Mouse (Mus musculus) C2C12 (cell line): Measurements from ENCODE around the gene Nlrc4.

Experiments used
- MYOD1 ChIP-seq: IDR thresholded peaks from one replicate; pipeline ENCODE4 v1.6.1; 2011; ENCODE audit warnings: low read depth; ENCODE audit not compliant: control insufficient read depth, insufficient read length
- USF1 ChIP-seq: IDR thresholded peaks from one replicate; pipeline ENCODE4 v1.6.1; 2011; ENCODE audit warnings: low read depth, mild to moderate bottlenecking, control low read depth, moderate library complexity

- TF ChIP-seq MYOD1 (no peak), USF1 (no peak)
Measured at GRCm38 (mm10) chr17:74458711-74459408, at the start of gene Nlrc4.
